In genomic region chr2:105667626-105667950, GRCm38 (mm10) we compare ENCODE assay signal across 12 mouse cellular contexts. TPM values are rescaled to one million over a fixed set of nuclear protein-coding genes. Genes with fewer than 3 reads are reported as not detected.
DNase-seq lines count a peak whose midpoint lies in the region; ATAC-seq and TF ChIP-seq lines count a peak whose summit lies in the region.
"Had no signal": no experiment of that assay in that cellular context is flagged by ENCODE, and none has a peak within 500 bp of the region (broad histone marks: within the 10 kb centered on the region; RNA-seq: fewer than 3 reads in every experiment).

No protein-coding gene starts in this region.

- no peak overlapping the region for H3K9ac ChIP-seq in forebrain, embryonic 16.5 days (replicated peaks; ENCODE audit: low read depth, low read length)
- no peak overlapping the region for H3K9ac ChIP-seq in embryonic facial prominence, embryonic 11.5 days (replicated peaks; ENCODE audit: low read length)
- H3K9ac ChIP-seq: embryonic facial prominence, embryonic 13.5 days; liver, postnatal 0 days had no signal

- no peak for TF ChIP-seq CTCF in E14TG2a.4 (conservative IDR thresholded peaks at IDR 0.05; ENCODE audit: low read length)

- H3K4me3 ChIP-seq in forebrain, embryonic 10.5 days = peak overlapping the region; percentile 88
- no peak overlapping the region; the same call in 1 of the 2 replicates for H3K4me3 ChIP-seq in forebrain, embryonic 16.5 days (replicated peaks; ENCODE audit: low read length)
- H3K4me3 ChIP-seq in E14TG2a.4 (replicated peaks; ENCODE audit: low read length) = peak overlapping the region; percentile 57
- H3K4me3 ChIP-seq in embryonic facial prominence, embryonic 11.5 days (ENCODE audit: low read depth, low read length) = no peak overlapping the region
- H3K4me3 ChIP-seq: embryonic facial prominence, embryonic 13.5 days; heart, embryonic 10.5 days had no signal

- WGBS in forebrain, embryonic 10.5 days = 1% methylated on average over 11 of the region's 11 CpGs
- 7% methylated on average over 11 of the region's 11 CpGs for WGBS in forebrain, embryonic 16.5 days
- WGBS in embryonic facial prominence, embryonic 11.5 days = 2% methylated on average over 11 of the region's 11 CpGs

- peaks cover 100% of the 10 kb centered on the region for H3K27me3 ChIP-seq in forebrain, embryonic 10.5 days (ENCODE audit: poor library complexity, severe bottlenecking)
- peaks cover 56% of the 10 kb centered on the region for H3K27me3 ChIP-seq in forebrain, embryonic 16.5 days (replicated peaks; ENCODE audit: control insufficient read depth, insufficient read depth, low read length)
- peaks cover 99% of the 10 kb centered on the region for H3K27me3 ChIP-seq in E14TG2a.4 (ENCODE audit: insufficient read depth, low read length)
- peaks cover 89% of the 10 kb centered on the region for H3K27me3 ChIP-seq in embryonic facial prominence, embryonic 11.5 days (ENCODE audit: control insufficient read depth, insufficient read depth, low read length)

- H3K9me3 ChIP-seq in forebrain, embryonic 10.5 days = no peaks in the 10 kb centered on the region
- H3K9me3 ChIP-seq in forebrain, embryonic 16.5 days (ENCODE audit: control insufficient read depth, low read length) = no peaks in the 10 kb centered on the region
- H3K9me3 ChIP-seq in E14TG2a.4 (ENCODE audit: low read length) = no peaks in the 10 kb centered on the region
- H3K9me3 ChIP-seq in embryonic facial prominence, embryonic 11.5 days (replicated peaks; ENCODE audit: control insufficient read depth, low read length) = no peaks in the 10 kb centered on the region
- H3K9me3 ChIP-seq: embryonic facial prominence, embryonic 13.5 days; heart, embryonic 10.5 days had no signal

- H3K27ac ChIP-seq in forebrain, embryonic 10.5 days = peak overlapping the region; percentile 11; the same call in 1 of the 2 replicates
- no peak overlapping the region for H3K27ac ChIP-seq in forebrain, embryonic 16.5 days (ENCODE audit: low read length)
- H3K27ac ChIP-seq in embryonic facial prominence, embryonic 11.5 days (replicated peaks; ENCODE audit: low read depth, low read length) = no peak overlapping the region
- H3K27ac ChIP-seq: embryonic facial prominence, embryonic 13.5 days; heart, embryonic 10.5 days had no signal

- H3K4me2 ChIP-seq in forebrain, embryonic 16.5 days (ENCODE audit: low read length) = no peak overlapping the region
- H3K4me2 ChIP-seq in embryonic facial prominence, embryonic 11.5 days (ENCODE audit: low read depth, low read length) = no peak overlapping the region
- H3K4me2 ChIP-seq: embryonic facial prominence, embryonic 13.5 days had no signal

- H3K4me1 ChIP-seq in forebrain, embryonic 10.5 days = peaks cover 88% of the 10 kb centered on the region
- peaks cover 31% of the 10 kb centered on the region for H3K4me1 ChIP-seq in forebrain, embryonic 16.5 days (replicated peaks; ENCODE audit: control insufficient read depth, insufficient read depth, low read length)
- peaks cover 73% of the 10 kb centered on the region for H3K4me1 ChIP-seq in E14TG2a.4 (replicated peaks; ENCODE audit: low read depth, low read length)
- H3K4me1 ChIP-seq in embryonic facial prominence, embryonic 11.5 days (ENCODE audit: control insufficient read depth, insufficient read depth, low read length) = no peaks in the 10 kb centered on the region; the same call in 1 of the 2 replicates

- peak; percentile 42 for DNase-seq in forebrain, embryonic 10.5 days (ENCODE audit: extremely low spot score, low spot score)
- DNase-seq in embryonic facial prominence, embryonic 11.5 days (ENCODE audit: low spot score) = no peak
- no peak for DNase-seq in c-Kit-positive CD71-positive TER-119-positive erythroid progenitor cells, embryonic 14.5 days (ENCODE audit: low spot score)
- DNase-seq in right cerebral cortex, adult 2 months (ENCODE audit: low spot score in 2 of 2) = no peak
- DNase-seq in urinary bladder, postnatal 25 days (ENCODE audit: low spot score) = no peak
- DNase-seq: liver, postnatal 0 days; right cerebral cortex, adult 18-20 months had no signal

- no peak for ATAC-seq in forebrain, embryonic 16.5 days
- 0 out of 2 replicates have a peak, but pooled peaks have one; percentile 30 for ATAC-seq in embryonic facial prominence, embryonic 11.5 days (replicated peaks; ENCODE audit: insufficient number of reproducible peaks, low FRiP score, low TSS enrichment, low read depth)
- peak; percentile 49 for ATAC-seq in megakaryocyte progenitor cell, adult 5-6 weeks (replicated peaks; ENCODE audit: poor library complexity)
- ATAC-seq: liver, postnatal 0 days had no signal

- H3K36me3 ChIP-seq in forebrain, embryonic 10.5 days (replicated peaks) = no peaks in the 10 kb centered on the region
- H3K36me3 ChIP-seq in forebrain, embryonic 16.5 days (ENCODE audit: control insufficient read depth, insufficient read depth) = no peaks in the 10 kb centered on the region
- no peaks in the 10 kb centered on the region for H3K36me3 ChIP-seq in E14TG2a.4 (ENCODE audit: insufficient read depth, low read length)
- H3K36me3 ChIP-seq in embryonic facial prominence, embryonic 11.5 days (replicated peaks; ENCODE audit: control insufficient read depth, insufficient read depth, low read depth, low read length) = no peaks in the 10 kb centered on the region
- H3K36me3 ChIP-seq: embryonic facial prominence, embryonic 13.5 days; heart, embryonic 10.5 days had no signal

RNA-seq across cellular contexts. Expression of gene Pax6, which starts 1.1 kb away (rescaled TPM):
- polyA plus RNA-seq in forebrain, embryonic 10.5 days (2016; fragmentation: Nextera tagmentation; extraction: Ambion mirVana) = 76.8 and 79.6 TPM in 2 replicates
- 39.9 and 42.2 TPM in 2 replicates for polyA plus RNA-seq in forebrain, embryonic 16.5 days (2015; fragmentation: Nextera tagmentation; extraction: Ambion mirVana)
- 13.9 and 26.6 TPM in 2 replicates for polyA plus RNA-seq in embryonic facial prominence, embryonic 11.5 days (2014; fragmentation: Nextera tagmentation; extraction: Ambion mirVana)
- not detected in 2 replicates for total RNA-seq in megakaryocyte progenitor cell, adult 5-6 weeks (2015)
- total RNA-seq in megakaryocyte progenitor cell, adult 5-6 weeks (2017) = not detected in 2 replicates
- polyA plus RNA-seq: liver, postnatal 0 days had no signal

Comparison
In these comparisons a context has a peak if more than half of its experiments do, and no peak if none do; other contexts are left out.
1. H3K4me3 ChIP-seq: peak in forebrain, embryonic 10.5 days (single experiment) and E14TG2a.4 (single experiment); none in forebrain, embryonic 16.5 days (single experiment) and embryonic facial prominence, embryonic 11.5 days (single experiment).